21 mouse cellular contexts compared by ENCODE assay signal in genomic region chr9:26622840-26623448, GRCm38 (mm10).
DNase-seq lines count a peak whose midpoint lies in the region; ATAC-seq and TF ChIP-seq lines count a peak whose summit lies in the region.
"Had no signal": no experiment of that assay in that cellular context is flagged by ENCODE, and none has a peak within 500 bp of the region (broad histone marks: within the 10 kb centered on the region; RNA-seq: fewer than 3 reads in every experiment).

No protein-coding gene starts in this region.

- no peak for TF ChIP-seq CTCF in heart, adult 2 months (IDR thresholded peaks at IDR 0.05)

- H3K27me3 ChIP-seq in heart, embryonic 10.5 days (ENCODE audit: insufficient read depth, poor library complexity, severe bottlenecking): no peaks in the 10 kb centered on the region
- no peaks in the 10 kb centered on the region for H3K27me3 ChIP-seq in heart, adult 2 months (ENCODE audit: control insufficient read depth, insufficient read depth, low read length)
- no peaks in the 10 kb centered on the region for H3K27me3 ChIP-seq in forebrain, embryonic 16.5 days (replicated peaks; ENCODE audit: control insufficient read depth, insufficient read depth, low read length)
- H3K27me3 ChIP-seq: embryonic facial prominence, embryonic 15.5 days; heart, embryonic 12.5 days; hindbrain, embryonic 12.5 days; intestine, embryonic 15.5 days had no signal

- H3K27ac ChIP-seq in heart, embryonic 10.5 days: no peak overlapping the region
- no peak overlapping the region for H3K27ac ChIP-seq in heart, adult 2 months
- no peak overlapping the region for H3K27ac ChIP-seq in forebrain, embryonic 16.5 days (ENCODE audit: low read length)
- H3K27ac ChIP-seq: embryonic facial prominence, embryonic 15.5 days; gastrocnemius, adult 2 months; hindbrain, embryonic 12.5 days; intestine, embryonic 15.5 days had no signal

- no peak overlapping the region for H3K9ac ChIP-seq in heart, adult 2 months (ENCODE audit: low read depth, low read length)
- H3K9ac ChIP-seq in forebrain, embryonic 16.5 days (replicated peaks; ENCODE audit: low read depth, low read length): no peak overlapping the region
- H3K9ac ChIP-seq: embryonic facial prominence, embryonic 15.5 days; heart, embryonic 12.5 days; hindbrain, embryonic 12.5 days; intestine, embryonic 15.5 days had no signal

- no peaks in the 10 kb centered on the region for H3K4me1 ChIP-seq in heart, embryonic 10.5 days
- no peaks in the 10 kb centered on the region for H3K4me1 ChIP-seq in heart, adult 2 months (ENCODE audit: control insufficient read depth, insufficient read depth, low read length)
- H3K4me1 ChIP-seq in forebrain, embryonic 16.5 days (replicated peaks; ENCODE audit: control insufficient read depth, insufficient read depth, low read length): no peaks in the 10 kb centered on the region; the same call in 1 of the 2 replicates
- H3K4me1 ChIP-seq: embryonic facial prominence, embryonic 15.5 days; heart, embryonic 12.5 days; hindbrain, embryonic 12.5 days; intestine, embryonic 15.5 days had no signal

- H3K79me2 ChIP-seq in heart, adult 2 months (replicated peaks; ENCODE audit: control insufficient read depth, insufficient read depth, low read length): no peaks in the 10 kb centered on the region

- TF ChIP-seq POLR2A in heart, adult 2 months (IDR thresholded peaks at IDR 0.05; ENCODE audit: insufficient read depth, low read depth, low read length): no peak

- 83% methylated on average over 1 of the region's 1 CpGs for WGBS in heart, embryonic 10.5 days
- WGBS in heart, adult 2 months: 83% methylated on average over 1 of the region's 1 CpGs
- 52% methylated on average over 1 of the region's 1 CpGs for WGBS in forebrain, embryonic 16.5 days

- H3K9me3 ChIP-seq in heart, embryonic 10.5 days: no peaks in the 10 kb centered on the region
- no peaks in the 10 kb centered on the region for H3K9me3 ChIP-seq in forebrain, embryonic 16.5 days (ENCODE audit: control insufficient read depth, low read length)
- H3K9me3 ChIP-seq: embryonic facial prominence, embryonic 15.5 days; G1E; hindbrain, embryonic 12.5 days; intestine, embryonic 15.5 days had no signal

- peak; percentile 37 to 61 for DNase-seq in cerebellum, postnatal 10 days
- no peak for DNase-seq in cerebellum, adult 8-10 months
- peak; percentile 16 for DNase-seq in heart, embryonic 10.5 days (ENCODE audit: low spot score)
- DNase-seq in heart, adult 2 months: no peak
- peak; percentile 35 for DNase-seq in brain, adult 2 months (ENCODE audit: low read depth, low spot score)
- DNase-seq in left cerebral cortex, adult 18-20 months (ENCODE audit: low spot score in 2 of 2): no peak
- DNase-seq: adrenal gland, postnatal 10 days; B cell, adult 2 months; cerebellum, adult 18-20 months; embryo, embryonic 11 days; gastrocnemius, adult 2 months; gastrocnemius, postnatal 25 days; kidney, adult 18-20 months had no signal

- intact Hi-C loops in heart, adult 2 months (cut with DNase I): no loop called here

- ATAC-seq in forebrain, embryonic 16.5 days: peak; percentile 95
- ATAC-seq: CD4-positive, CD25-positive, alpha-beta regulatory T cell, adult 4 months; intestine, embryonic 15.5 days had no signal

- H3K36me3 ChIP-seq in heart, embryonic 10.5 days: no peaks in the 10 kb centered on the region
- no peaks in the 10 kb centered on the region for H3K36me3 ChIP-seq in heart, adult 2 months (ENCODE audit: control insufficient read depth, insufficient read depth, low read length)
- H3K36me3 ChIP-seq in forebrain, embryonic 16.5 days (ENCODE audit: control insufficient read depth, insufficient read depth): no peaks in the 10 kb centered on the region
- H3K36me3 ChIP-seq: embryonic facial prominence, embryonic 15.5 days; G1E; heart, embryonic 12.5 days; hindbrain, embryonic 12.5 days; intestine, embryonic 15.5 days had no signal

- TF ChIP-seq EP300 in heart, adult 2 months (IDR thresholded peaks at IDR 0.05; ENCODE audit: insufficient read depth, low read depth, low read length): no peak

- H3K4me3 ChIP-seq in heart, embryonic 10.5 days: no peak overlapping the region
- no peak overlapping the region for H3K4me3 ChIP-seq in heart, adult 2 months
- H3K4me3 ChIP-seq in forebrain, embryonic 16.5 days (replicated peaks; ENCODE audit: low read length): no peak overlapping the region
- H3K4me3 ChIP-seq: embryonic facial prominence, embryonic 15.5 days; erythroblast, embryonic 14.5 days; gastrocnemius, adult 2 months; heart, embryonic 12.5 days; hindbrain, embryonic 12.5 days; intestine, embryonic 15.5 days had no signal

- H3K4me2 ChIP-seq in forebrain, embryonic 16.5 days (ENCODE audit: low read length): no peak overlapping the region
- H3K4me2 ChIP-seq: embryonic facial prominence, embryonic 15.5 days; heart, embryonic 12.5 days; hindbrain, embryonic 12.5 days; intestine, embryonic 15.5 days had no signal

Comparison
In these comparisons a context has a peak if more than half of its experiments do, and no peak if none do; other contexts are left out.
1. DNase-seq: peak in cerebellum, postnatal 10 days (2 of 2), heart, embryonic 10.5 days (single experiment) and brain, adult 2 months (single experiment); none in cerebellum, adult 8-10 months (single experiment), heart, adult 2 months (0 of 2) and left cerebral cortex, adult 18-20 months (0 of 2).